Mouse (Mus musculus) G1E-ER4 (cell line): ENCODE measurements around the gene Mpp3. TPM values are rescaled to one million over a fixed set of nuclear protein-coding genes. Genes with fewer than 3 reads are reported as not detected.

ENCODE experiments used
- GATA1 ChIP-seq: IDR thresholded peaks from one replicate; pipeline ENCODE4 v1.8.0; 2012; ENCODE audit warnings: low read length, inconsistent platforms
- polyA plus RNA-seq: library from polyadenylated mRNA; stranded (reverse); fragments of >175 nt; gene quantifications from 2 replicates; pipeline ENCODE4 v1.2.3, GENCODE M21; 2012

Mpp3 gene
- not detected in 2 replicates for polyA plus RNA-seq

DNA sequence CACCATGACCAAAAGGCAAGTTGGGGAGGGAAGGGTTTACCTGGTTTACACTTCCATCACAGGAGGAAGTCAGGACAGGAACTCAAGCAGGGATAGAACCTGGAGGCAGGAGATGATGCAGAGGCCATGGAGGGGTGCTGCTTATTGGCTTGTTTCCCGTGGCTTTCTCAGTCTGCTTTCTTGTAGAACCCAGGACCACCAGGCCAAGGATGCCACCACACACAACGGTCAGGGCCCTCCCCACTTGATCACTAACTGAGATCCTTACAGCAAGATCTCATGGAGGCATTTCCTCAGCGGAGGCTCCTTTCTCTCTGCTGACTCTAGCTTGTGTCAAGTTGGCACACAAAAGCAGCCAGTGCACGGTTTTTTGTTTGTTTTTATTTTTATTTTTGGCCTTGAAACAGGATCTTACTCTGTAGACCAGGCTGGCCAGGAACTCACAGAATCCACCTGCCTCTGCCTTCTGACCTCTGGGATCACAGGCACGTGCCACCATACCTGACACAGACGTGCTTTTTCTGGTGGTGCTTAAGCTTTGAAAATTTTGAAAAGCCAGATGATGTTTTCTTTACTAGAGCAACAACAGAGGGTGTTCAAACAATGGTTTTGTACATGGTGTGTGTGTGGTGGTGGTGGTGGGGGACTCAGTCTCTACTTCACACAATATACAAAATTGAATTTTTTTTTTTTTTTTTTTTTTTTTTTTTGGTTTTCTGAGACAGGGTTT, at the start of gene Mpp3:
Gene Mpp3 (minus strand): TSS at position 375 of the 730 bp plus-strand sequence.
- no peak for TF ChIP-seq GATA1

DNA sequence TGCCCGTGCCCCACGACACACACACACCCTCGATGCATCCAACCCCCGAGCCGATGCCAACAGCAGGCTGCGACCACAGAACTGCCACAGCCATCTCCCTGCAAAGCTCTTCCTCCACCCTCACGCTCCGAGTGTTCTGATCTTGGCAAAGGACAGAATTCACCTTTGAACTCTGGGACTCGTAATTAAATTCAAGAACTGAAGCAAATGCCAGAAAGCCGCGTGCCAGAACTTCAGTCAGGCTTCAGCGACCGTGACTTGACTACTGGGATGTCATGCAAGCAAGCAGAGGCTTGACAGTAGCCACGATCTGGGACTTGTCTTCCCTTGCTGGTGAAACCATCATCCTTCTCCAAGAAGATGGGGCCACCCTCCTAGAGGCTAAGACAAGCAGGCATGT, 45.5 kb upstream of the Mpp3 start:
- TF ChIP-seq GATA1: no peak

DNA sequence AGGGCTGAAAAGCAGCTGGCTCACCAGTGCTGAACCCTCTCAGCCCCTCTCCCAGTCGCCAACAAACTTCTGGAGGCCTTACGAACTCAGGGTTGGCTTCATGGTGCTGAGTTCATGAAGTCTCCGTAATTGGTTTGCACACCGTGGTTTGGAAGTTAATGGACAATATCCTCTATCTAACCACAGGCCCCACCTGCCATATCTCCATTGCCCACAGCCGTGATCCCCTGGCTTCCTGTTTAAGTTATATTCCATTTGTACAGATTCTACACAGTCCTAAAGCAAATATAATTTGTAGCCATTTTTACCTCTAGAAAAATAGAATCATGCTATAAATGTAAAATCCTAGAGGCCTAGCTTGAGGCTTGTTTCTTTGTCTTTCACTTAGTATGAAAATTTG, 44.5 kb upstream of the Mpp3 start:
- no peak for TF ChIP-seq GATA1

DNA sequence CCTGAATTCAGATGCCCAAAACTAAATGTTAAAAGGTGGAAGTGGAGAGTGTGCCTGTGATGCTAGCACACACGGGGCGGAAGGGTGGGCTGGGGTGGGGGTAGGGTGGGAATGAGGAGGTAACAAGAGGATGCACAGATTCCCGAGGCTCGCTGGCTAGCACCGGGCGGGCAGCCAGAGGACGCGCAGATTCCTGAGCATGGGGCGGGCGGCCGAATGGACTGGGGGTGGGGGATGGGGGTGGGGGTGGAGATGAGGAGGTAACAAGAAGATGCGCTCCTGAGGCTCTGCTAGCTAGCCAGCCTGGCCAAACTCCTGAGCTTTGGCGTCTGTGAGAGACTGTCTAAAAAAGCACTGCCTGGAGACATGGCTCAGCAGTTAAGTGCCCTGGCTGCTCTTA, 42.2 kb upstream of the Mpp3 start:
- TF ChIP-seq GATA1: no peak

DNA sequence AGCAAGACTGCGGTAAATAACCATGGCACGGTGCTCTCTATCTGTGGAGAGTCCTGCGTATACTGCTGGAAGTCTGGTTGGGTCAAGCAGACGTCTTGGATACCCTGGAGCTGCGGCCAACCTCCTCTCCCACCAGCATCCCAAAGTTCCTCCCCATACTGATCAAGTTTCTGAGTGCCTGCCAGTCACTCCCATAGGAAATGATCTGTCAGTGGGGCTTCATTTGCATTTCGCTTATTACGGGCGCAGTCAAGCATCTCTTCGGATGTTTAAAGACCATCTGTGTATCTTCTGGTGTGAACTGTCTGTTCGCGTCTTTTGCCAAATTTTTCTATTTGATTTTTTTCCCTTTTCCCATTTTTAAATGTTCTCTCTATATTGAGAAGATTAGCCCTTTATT, 41.4 kb upstream of the Mpp3 start:
- TF ChIP-seq GATA1: no peak

DNA sequence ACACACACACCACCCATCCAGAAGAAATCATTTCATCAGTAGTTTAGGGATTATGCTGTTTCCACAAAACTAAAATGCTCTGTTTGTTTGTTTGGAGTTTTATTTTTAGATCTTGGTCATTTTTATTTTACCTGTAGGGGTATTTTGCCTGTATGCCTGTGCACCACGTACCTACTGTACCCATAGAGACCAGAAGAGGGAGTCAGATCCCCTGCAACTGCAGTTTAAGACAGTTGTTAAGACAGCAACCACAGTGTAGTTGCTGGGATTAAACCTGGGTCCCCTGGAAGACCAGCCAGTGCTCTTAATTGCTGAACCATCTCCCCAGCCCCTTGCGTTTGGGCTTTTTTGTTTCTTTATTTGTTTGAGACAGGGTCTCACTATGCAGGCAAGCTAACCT, 40.7 kb upstream of the Mpp3 start:
- TF ChIP-seq GATA1: no peak

DNA sequence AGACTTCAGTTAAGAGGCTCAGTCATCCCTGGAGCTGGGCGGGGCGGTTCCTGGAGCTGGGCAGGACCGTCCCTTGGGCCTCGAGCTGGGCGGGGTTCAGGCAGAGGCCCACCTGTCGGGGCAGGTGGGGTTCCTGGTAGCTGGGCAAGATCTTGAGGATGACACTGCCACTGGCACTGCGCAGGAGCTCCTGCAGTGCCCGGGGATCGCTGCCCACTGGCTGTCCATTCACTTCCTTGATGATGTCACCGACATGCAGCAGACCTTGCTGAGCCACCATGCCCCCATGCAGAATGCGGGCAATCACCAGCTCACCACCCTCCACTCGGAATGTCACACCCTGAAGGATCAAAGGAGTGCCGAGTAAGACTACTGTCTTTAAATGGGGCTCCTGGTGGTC, 34.8 kb upstream of the Mpp3 start:
- TF ChIP-seq GATA1: no peak

DNA sequence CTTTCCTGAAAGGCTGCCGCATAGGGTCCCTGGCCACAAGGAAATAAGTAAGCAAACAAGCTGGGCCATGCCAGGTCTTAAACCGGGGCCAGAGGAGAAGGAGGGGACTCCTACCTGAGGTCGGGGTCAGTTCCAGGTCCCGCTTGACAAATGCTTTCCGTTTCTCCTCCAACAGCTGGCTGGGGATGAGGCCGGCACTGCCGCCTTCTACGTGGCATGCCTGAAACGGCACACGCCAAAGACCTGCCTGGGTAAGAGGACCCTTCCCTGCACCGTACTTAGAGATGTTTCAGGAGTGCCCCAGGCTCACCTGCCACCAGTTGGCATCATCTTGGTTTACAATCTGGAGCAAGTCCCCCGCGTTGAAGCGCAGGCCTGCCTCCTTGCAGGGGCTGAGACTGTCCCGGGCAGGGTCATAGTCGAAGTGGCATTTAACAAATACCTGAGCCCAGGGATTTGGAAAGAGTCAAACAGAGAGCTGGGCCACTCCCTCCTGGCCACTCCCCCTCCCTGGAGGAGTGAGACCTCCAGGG, 33.7 kb upstream of the Mpp3 start:
- no peak for TF ChIP-seq GATA1

DNA sequence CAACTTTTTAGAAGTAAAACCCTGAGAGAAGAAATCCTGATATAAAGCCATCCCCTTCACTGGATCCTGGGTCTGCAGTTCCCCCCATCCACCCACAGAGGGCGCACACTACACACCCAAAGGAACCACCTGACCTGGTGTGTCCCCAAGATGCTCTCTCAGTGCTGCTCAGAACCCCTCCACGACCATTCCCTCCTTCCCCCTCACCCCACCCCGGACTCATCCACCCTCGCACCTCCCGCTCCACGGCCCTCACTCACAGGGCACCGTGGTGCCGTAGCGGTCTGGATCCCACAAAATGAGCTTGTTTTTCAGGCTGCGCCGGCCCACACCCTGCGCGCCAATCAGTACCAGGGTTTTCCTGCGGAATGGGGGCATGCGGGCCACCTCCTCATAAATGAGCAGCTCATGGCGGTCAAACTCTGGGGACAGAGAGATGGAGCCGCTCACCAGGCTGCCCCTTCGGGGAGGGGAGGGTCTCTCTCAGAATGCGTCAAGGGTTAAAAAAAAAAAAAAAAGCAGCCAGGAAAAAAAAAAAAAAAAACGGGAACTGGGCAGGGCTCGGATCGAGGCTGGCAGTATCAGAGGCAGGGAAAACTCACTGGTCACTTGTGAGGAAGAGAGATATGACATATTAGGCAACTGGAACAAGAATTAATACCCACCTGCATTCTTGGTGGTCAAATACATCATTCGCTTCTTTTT, 33.1 kb upstream of the Mpp3 start:
- no peak for TF ChIP-seq GATA1

DNA sequence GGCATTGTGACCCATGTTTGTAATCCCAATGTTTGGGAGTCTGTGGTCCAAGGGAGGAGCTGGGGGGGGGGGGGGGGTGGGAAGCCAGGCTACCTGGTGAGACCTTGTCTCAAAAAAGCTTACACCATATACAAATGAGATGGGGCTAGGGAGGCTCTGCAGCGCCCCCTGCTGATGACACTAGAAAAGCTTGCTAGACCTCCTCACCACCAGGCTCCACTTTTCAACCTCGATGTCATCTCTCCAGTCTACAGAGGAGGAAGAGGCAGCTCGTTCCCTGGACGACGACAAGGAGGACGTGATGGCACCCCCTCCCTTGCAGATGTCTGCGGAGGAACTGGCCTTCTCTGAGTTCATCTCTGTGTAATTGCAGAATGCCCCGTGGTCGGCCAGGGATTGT, 25.6 kb upstream of the Mpp3 start:
- no peak for TF ChIP-seq GATA1

DNA sequence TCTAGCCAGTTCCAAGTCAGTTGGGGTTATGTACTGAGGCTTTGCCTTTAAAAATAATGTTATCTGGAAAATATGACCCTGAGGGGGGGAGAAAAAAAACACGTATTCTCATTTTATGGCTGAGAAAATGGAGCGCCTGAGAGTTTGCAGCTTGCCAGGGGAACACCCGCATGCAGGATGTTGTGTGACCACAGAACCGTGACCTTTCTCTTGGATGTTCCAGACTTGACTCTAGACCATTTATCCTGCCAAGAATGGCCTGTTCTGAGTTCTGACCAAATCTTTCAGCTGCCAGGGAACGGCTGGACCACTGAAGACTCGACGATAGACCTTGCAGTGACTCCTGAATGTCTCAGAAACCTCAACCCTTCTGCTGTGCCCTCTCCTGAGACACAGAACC, 24.9 kb upstream of the Mpp3 start:
- TF ChIP-seq GATA1: no peak

DNA sequence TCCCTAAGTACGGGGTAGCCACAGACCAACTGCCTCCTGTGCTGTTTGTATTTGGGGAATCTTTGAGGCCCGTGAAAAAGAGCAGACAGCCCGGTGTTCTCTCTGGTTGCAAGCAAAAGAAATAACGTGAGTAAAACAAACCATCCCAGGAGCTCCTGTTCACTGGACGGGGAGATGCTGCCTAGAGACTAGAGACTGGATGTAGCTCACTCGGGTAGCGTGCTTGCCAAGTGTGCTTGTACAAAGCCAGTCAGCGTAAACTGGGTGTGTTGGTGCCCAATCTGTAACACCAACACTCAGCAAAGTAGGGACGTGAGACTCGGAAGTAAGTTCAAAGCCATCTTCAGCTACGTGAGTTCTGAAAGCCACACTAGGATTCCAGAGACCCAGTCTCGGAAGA, 24.4 kb upstream of the Mpp3 start:
- TF ChIP-seq GATA1: no peak

DNA sequence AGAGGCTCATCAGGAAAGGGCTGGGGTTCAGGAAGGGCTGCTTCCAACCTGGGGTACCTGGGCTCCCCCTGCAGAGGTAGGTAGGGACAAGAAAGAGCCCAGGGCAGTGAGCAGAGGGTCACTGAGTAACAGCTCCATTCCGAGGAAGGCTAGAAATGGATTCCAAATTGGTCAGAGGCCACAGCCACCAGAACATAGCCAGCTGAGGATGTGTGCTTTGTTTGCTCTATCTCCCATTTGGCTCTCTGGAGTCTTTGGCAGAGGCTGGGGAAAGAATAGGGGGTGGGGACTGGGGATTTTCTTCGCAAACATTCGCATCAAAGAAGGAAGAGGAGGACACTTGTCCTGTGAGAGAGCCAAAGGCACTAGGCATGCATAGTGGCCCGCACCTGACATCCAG, 23.7 kb upstream of the Mpp3 start:
- no peak for TF ChIP-seq GATA1

DNA sequence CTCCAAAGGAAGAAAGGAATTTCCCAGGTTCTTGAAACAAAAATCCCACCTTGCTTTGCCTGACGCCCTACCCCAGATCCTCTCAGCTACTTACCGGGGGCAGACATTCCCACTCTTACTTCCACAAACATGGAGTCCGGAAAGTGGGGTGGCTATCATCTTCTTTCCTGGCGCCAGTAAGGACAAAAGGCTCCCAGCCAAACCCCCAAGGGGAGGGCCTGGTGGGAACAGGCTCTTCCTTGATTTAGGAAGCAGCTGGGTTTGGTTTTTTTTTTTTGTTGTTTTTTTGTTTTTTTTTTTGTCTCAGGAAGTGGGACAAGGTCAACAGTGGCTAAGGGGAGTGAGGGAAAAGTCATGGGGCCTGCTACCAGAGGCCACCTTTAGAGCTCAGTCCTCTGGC, 23.3 kb upstream of the Mpp3 start:
- no peak for TF ChIP-seq GATA1

DNA sequence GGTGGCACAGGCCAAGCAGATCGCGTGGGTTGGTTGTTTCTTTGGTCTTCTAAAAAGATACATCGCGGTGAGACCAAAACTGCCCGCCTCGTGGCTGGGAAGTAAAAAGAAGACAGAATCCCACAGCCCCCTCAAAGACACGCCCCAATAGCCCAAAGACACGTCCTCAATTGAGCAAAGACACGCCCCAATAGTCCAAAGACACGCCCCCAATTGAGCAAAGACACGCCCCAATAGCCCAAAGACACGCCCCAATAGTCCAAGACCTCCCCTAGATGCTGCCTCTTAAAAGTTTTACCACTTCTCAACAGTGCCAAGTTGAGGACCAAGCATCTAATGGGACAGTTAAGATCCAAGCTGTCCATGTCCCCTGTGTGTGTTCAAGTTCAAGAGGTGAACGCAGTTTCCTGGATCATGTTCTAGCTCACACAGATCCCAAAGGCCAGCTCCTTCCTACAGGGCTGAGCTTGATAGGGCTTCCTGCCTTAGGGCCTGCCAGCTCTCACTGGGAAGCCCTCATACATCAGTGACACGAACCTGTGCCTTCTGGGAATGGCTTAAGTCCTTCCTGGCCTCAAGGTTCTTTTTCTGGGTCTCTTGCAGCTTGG, 21.7 kb upstream of the Mpp3 start:
- no peak for TF ChIP-seq GATA1

DNA sequence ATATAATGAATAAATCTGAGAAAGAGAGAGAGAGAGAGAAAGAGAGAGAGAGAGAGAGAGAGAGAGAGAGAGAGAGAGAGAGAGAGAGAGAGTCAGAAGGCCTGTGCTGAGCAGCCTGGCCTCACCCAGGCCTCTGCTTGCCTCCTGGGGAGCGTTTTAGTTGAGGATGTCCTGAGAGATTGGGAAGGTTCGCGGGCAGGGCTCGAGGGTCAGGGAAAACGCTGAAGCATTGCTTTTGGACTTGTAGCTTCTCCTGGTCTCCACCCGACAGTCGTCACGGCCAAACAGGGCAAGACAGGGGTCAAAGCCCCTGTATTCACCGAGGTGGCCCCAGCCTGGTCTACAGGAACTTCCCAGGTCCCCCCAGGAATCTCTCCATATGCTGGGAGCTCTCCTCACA, 18.3 kb upstream of the Mpp3 start:
- TF ChIP-seq GATA1: no peak

DNA sequence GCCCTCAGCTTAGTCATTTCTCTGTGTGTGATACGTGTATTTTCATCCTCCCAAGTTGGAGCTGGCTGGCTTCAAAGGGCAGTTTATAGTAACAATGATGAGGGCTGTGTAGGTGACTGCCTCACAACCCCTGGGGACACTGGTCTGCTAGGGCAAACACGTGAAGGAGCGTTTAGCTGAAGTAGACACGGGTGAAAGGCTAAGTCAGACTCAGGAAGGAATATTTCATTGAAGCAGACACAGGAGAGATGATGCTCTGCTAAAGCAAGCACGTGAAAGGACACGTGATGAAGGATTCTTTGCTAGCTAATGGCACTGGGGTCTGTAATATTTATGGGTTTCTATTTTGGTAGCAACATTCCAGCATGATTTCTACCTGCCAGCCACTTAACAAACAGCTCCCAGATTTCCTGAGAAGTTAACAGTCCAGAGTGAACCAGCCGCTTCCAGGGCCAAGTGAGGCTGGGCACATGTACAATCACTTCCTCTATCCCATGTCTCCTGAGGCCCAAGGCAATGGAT, 16.5 kb upstream of the Mpp3 start:
- TF ChIP-seq GATA1: no peak

DNA sequence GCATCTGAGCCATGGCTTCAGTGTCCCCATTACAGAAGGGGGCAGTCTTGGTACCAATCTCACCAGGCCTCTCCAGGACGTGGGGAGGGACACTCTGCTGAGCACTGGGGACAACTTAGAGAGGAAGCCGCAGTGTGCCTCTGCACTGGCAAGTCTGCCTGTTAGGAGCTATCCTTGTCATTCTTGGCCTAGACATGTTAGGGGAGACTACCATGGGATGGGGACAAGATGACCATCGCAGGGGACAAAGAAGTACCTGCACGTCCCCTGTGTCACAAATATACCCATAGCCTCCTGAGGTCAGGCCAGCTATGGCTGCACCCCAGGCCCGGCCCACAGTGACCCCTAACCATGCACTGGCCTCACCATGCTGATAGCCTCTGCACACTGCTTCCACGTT, 15.1 kb upstream of the Mpp3 start:
- TF ChIP-seq GATA1: no peak
